Mouse (Mus musculus) kidney, adult 9 months (tissue): ENCODE measurements around the gene Supt7l.
A peak's percentile ranks its signal among the peaks of the same experiment; 100 is the strongest.
"Not testable (repeated sequence)": the region's sequence is repeated elsewhere in the genome, so short reads cannot be mapped to it uniquely, and the experiment has no call there.

Source experiments
- DNase-seq: peaks from one replicate; pipeline ENCODE4 v3.0.0; 2022

The Supt7l gene

GRCm38 (mm10) chr5:31527707-31528106, at the start of gene Supt7l:
Gene Supt7l (minus strand): TSS chr5:31527807.
- not testable (repeated sequence) for DNase-seq

DNA sequence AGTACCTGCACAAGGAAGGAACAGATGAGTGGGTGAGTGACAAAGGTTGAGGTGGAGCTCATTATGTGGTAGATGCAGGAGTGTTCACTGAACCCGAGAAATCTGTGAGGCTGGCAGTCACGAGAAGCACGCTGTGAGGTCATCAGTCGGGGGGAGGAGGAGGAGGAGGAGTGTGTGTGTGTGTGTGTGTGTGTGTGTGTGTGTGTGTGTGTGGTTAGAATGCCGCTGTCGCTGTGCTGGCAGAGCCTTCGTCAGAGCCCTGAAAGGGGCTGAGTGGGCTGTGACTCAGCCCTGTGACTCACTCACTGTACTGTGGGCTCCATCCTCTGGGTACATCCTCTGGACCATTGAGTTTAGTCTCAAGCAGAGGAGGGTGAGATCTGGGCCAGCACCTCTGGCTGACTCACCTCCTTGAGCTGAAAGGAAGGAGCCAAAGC, 49.0 kb upstream of the Supt7l start:
- DNase-seq, result no peak

DNA sequence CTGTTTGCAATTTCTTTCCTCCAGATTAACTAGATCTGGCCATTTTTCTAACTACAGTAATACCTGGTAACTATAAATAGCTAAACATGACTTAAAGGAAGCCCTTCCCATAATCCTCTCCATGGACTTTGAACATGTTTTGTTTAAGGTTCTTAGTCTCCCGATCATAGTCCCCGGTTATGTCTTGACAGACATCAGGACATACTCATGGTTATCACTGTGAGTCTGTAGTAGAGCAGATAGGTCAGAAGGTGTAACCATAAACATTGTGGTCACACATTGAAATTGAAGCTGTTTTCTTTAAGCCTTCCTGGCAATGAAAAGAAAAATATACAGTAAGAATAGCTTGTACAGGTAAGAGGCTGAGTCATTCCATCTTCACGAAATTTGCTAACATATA, 46.1 kb upstream of the Supt7l start:
- DNase-seq, result no peak

DNA sequence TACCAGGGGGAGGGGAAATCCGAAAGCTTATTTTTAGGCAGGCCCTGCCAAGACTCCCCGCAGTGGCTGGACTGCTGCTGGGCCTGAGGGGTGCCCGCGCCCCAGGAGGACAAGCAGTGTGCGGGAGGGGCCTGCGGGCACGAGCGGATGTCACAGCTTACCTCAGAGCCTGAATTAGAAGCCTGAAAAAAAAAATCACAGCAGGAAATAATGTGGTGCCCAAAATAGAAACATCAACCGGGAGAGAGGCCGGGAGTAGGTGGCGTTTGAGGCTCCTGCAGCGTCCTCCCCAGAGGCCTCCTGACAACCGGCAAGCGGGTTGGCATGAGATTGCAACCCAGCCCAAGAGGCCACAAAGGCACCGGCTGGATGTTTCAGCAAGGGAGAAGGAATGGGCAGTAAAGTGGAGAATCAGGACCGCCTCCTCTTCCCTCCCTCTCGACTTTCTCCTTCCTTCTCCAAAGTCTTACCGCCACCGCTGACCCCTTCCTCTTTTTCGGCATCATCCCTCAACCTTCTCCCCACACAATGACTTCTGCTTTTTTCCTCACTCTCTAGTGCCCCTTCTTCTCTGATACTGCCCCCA, 43.5 kb upstream of the Supt7l start:
- peak; percentile 75 for DNase-seq

DNA sequence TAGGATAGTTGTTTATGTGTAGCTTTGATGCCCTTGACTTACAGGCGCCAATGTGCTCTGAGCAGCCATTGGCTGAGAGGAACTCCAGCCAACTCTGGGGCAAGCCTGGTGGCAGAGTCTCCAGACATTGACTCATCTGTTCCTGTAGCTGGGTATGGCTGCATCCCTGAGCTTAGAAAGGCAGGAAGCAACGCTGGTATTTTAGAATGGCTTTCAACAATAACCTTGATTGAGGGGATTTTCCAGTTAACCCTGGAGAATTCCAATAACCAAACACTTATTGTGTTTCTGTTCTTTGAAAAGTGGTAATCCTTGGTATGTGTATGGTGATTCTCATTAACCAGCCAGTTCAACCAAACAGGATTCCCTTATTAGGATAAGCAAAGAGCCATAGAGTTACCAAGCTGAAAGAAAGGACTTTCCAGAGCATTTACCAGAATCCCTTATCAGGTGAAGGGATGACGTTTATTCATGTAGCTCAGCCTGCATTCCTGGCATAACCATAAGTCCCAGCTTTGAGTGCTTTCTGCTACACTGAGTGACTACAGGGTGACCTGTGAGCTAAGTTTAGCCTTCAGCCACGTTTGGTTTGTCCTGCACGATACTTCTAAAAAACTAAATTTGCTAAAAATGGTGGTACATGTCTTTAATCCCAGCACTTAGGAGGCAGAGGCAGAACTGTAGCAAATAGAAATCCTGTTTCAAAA, 40.5 kb upstream of the Supt7l start:
- DNase-seq, result no peak

- DNase-seq, result no peak
These were observed 38.9 kb upstream of the Supt7l start for GRCm38 (mm10) chr5:31566457-31566856.

DNA sequence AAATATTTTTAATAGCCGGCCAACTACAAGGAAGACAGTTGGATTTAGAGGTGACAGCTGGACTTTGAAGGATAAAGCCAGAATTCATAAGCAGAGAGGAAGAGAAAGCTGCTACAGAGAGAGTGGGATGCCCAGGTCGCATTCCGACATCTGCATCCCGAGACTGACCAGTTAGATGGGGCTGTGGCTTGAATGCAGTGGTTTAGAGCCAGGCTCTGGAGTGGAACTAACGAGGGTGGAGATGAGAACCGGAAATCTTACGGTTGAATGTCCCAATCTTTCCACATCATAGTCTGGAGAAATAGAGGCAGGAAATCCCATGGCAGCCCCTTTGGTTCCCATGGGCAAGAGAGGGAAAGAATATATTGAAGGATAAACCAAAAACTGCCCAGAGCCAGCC, 38.4 kb upstream of the Supt7l start:
- no peak for DNase-seq

GRCm38 (mm10) chr5:31564976-31565375, 37.4 kb upstream of the Supt7l start:
- DNase-seq, result no peak

DNA sequence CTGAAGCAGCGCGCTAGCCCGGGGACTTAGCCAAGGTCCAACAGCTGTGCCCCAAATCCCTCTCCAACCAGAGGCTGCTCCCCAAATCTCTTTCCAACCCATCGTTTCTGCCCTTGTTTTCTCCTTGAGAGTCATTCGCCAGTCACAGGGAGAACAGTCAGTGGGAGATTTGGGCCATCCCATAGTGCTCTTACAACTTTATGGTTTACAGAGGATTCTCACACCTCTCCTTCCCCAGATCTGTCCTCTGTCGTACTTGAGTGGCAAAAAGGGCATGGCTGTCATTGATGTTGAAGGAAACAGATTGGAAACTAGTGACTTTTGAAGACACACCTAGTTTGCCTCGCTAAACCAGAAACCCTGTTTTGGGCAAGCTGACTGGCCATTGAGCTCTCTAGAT, 36.3 kb upstream of the Supt7l start:
- DNase-seq, result no peak

DNA sequence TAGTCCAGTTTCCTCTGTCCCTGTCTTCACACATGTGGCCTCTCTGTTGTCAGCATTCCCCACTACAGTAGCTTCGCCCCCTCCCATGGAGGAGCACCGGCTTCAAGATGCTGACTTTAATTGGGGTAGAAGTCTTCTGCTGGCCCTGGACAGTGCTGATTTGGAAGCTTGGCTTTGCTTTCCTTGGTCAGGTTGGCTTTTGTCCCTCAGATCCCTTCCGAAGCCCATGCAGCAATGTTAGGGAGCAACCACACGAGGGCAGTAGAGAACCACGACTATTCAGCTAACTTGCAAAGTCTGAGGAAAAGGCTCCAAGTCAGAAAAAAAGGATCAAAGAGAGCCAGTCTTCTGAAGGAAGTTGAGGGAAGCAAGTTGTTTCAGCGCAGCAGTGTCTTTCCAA, 35.9 kb upstream of the Supt7l start:
- DNase-seq, result peak; percentile 81

- DNase-seq, result peak; percentile 64
These were observed 34.5 kb upstream of the Supt7l start for GRCm38 (mm10) chr5:31562036-31562666.

DNA sequence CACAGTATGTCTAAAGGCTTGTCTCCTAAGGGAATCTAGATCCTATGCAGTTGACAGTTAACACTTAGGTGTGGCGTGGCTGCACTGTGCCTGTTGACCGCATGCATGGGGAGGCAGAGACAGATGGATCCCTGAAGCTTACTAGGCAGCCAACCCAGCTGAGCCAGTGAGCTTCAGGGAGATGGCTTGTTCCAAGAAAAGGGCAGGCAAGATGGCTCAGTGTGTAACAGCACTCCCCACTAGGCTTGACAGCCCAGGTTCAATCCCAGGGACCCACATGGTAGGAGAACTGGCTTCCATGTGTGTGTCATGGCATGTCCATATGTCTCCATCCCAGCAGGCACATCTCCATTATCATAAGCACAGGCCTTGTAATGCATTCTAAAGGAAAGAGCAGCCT, 32.7 kb upstream of the Supt7l start:
- no peak for DNase-seq

DNA sequence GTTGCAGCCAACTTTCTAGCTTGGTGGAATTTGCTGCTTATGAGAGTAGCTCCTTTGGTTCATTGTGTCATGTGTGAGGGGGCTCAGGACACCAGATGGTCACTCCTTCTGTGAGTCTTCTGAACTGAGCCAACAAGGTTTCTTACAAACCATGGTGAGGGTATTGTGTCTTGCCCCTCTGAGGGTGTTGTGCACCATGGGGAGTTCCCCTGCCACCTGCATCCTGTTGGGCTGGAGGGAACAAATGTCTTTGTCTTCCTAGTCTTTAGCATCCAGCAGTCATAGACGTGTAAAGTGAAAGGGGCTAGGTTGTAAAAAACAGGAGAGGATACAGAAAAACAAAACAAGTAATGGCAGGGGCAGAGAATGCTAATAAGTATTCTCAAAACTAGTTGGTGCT, 31.8 kb upstream of the Supt7l start:
- DNase-seq, result no peak

DNA sequence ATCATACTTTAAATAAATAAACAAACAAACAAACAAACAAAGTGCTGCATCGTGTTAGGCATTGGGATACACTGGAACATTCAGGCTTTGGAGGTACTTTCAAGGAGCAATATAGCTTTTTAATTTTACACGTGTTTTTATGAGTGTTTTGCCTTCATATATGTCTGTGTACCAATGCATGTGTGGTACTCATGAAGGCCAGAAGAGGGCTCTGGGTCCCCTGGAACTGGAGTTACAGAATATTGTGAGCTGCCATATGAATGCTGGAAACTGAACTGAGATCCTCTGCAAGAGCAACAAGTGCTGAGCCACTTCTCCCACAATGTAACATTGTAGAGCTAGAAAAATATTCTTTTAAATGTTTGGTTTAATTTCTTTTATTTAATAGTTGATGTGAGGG, 7.6 kb upstream of the Supt7l start:
- DNase-seq, result no peak

DNA sequence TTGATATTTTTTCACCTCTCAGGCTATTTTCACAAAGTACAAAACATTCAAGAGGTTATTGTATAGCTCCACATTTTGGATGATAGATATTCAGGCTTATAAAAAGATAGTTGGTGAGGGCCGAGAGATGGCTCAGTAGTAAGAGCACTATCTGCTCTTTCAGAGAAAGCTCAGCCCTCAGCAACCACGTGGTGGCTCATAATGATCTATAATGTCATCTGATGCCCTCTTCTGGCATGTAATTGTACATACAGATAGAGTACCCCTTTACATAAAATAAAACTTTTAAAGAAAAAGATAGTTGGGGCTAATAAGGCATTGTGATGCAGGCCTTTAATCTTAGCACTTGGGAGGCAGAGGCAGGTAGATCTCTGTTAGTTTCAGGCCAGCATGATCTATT, 953 bp upstream of the Supt7l start:
- DNase-seq, result no peak

- DNase-seq, result no peak
These were observed 408 bp downstream of the Supt7l start for GRCm38 (mm10) chr5:31527117-31527680.

DNA sequence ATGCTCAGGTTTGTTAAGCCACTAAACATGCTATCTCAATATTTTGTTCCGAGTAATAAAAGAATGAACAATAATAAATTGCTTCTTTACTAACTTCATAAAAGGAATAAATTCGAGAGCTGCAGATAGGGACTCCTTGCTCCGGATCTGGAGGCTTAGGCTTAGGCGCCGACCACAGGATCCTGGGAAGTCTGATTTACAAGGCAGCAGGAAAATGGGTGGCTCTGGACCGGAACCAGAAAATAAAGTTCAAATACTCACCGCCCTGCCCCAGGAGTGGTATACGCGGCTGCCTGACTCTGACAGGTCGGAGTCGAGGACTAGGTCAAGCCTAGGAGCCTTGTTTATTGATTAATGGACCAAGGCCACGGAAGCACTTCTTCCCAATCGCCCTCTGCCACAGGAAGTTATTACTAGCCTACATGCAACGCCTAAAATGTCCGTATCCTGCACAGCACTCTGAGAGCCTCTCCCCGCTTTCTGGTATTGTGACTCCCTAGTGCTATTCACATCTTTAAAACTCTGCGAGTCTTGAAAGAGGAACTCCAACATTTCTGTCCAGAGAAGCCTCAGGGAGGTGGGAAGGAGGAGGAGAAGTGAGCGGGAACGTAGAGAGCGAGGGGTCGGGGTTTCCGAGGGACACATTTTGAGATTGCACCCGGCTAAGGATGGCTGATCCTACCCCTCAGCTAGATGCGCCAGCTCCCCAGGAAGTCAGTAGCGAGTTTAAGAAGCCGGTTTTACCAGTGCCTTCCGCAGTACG, 1.1 kb downstream of the Supt7l start, which contains the start of gene Slc4a1ap:
Slc4a1ap (plus strand) TSS at position 642 of the 763 bp plus-strand sequence.
- peak; percentile 89 for DNase-seq

- no peak for DNase-seq
These were observed 7.1 kb downstream of the Supt7l start for GRCm38 (mm10) chr5:31520556-31520955.

DNA sequence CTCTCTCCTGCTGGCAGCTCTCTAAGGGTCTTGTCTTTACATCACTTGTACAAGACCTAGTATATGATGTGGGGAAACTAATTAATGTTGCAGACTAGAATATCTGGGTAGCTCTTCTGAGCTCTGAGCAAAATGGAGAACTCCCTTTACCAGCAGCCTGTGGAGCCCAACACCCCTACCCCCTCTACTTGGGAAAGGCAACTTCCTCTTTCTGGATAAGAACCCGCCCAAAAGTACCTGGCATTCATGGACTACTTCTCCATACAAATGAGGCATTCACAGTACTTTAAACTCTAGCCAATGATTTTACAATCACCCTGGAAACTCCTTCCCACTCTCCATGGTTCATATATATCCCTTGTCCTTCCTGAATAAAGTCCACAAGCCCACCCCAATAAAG, 15.1 kb downstream of the Supt7l start:
- DNase-seq, result no peak

GRCm38 (mm10) chr5:31504843-31505242, 22.8 kb downstream of the Supt7l start:
- DNase-seq, result no peak

- DNase-seq, result peak; percentile 94
These were observed 32.9 kb downstream of the Supt7l start, which contains the start of gene Gpn1 for GRCm38 (mm10) chr5:31494513-31495297. Gene Gpn1 (plus strand): TSS chr5:31494741.

- no peak for DNase-seq
These were observed 35.6 kb downstream of the Supt7l start for GRCm38 (mm10) chr5:31492031-31492430.
